Mouse (Mus musculus): ENCODE results near the gene Adam22. TPM values are rescaled to one million over a fixed set of nuclear protein-coding genes. Genes with fewer than 3 reads are reported as not detected.

The Adam22 gene
- polyA plus RNA-seq, 1 experiment from 2014 or later: 0.40 TPM

Small RNA genes lying within 50 kb of the gene (microRNA-seq; reads per million reads assigned to microRNA genes)
- gene Gm24196: not detected

Other genes with a start within 250 kb of the Adam22 start
- gene Dbf4, start 54.6 kb upstream of the Adam22 start, polyA plus RNA-seq (2015; fragmentation: Nextera tagmentation; extraction: Ambion mirVana): 22.6 and 25.6 TPM in 2 replicates
- 3.0 and 3.9 TPM in 2 replicates for gene Slc25a40, start 54.7 kb upstream of the Adam22 start, polyA plus RNA-seq (2015; fragmentation: Nextera tagmentation; extraction: Ambion mirVana)

Data from liver, embryonic 16.5 days (tissue).